Mouse (Mus musculus): ENCODE data around the gene Vps8. TPM values are rescaled to one million over a fixed set of nuclear protein-coding genes. Genes with fewer than 3 reads are reported as not detected.

Vps8 gene
- polyA plus RNA-seq, 1 experiment from 2014 or later: 14.2 TPM

GRCm38 (mm10) chr16:21478376-21478775, 55.5 kb downstream of the Vps8 start:
- no peak overlapping the region for H3K4me2 ChIP-seq (replicated peaks; ENCODE audit: low read depth, low read length)
- H3K4me3 ChIP-seq (ENCODE audit: low read length): no peak overlapping the region
- no peak for ATAC-seq (ENCODE audit: low FRiP score, low TSS enrichment)
- WGBS: 80% methylated on average over 9 of the region's 9 CpGs
- H3K9ac ChIP-seq (ENCODE audit: low read depth, low read length): no peak overlapping the region
- no peaks in the 10 kb centered on the region for H3K4me1 ChIP-seq (ENCODE audit: control insufficient read depth, insufficient read depth, low read length)
- no peak overlapping the region for H3K27ac ChIP-seq (ENCODE audit: low read depth, low read length)
- no peaks in the 10 kb centered on the region for H3K27me3 ChIP-seq (ENCODE audit: control insufficient read depth, insufficient read depth, low read length)
- no peaks in the 10 kb centered on the region for H3K9me3 ChIP-seq (ENCODE audit: control insufficient read depth, low read length)
- no peaks in the 10 kb centered on the region for H3K36me3 ChIP-seq (ENCODE audit: control insufficient read depth, insufficient read depth, low read length)

DNA sequence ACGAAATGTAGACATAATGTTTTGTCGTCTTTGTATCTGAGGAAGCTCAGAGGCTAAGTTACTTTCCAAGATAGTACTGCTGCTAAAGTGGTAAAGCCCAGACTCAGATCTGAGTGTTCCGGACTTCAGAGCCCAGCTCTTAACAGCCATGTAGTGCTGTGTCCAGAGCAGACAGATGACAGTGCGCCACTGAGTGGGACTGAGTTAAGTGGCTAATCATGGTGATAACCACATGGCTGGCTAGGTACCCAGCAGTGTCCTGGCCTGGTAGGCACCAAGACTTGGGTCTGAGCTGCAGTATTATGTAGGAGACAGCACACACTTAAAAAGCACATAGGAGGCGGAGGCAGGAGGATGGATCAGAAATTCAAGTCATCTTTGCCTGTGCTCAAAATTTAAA, 60.9 kb downstream of the Vps8 start:
- Histone ChIP-seq H3K4me1 (ENCODE audit: control insufficient read depth, insufficient read depth, low read length) (no peaks in the 10 kb centered on the region), H3K9me3 (ENCODE audit: control insufficient read depth, low read length) (no peaks in the 10 kb centered on the region), H3K27ac (ENCODE audit: low read depth, low read length) (no peak overlapping the region), H3K4me3 (ENCODE audit: low read length) (no peak overlapping the region), H3K36me3 (ENCODE audit: control insufficient read depth, insufficient read depth, low read length) (no peaks in the 10 kb centered on the region; the same call in 1 of the 2 replicates), H3K27me3 (ENCODE audit: control insufficient read depth, insufficient read depth, low read length) (no peaks in the 10 kb centered on the region), H3K9ac (ENCODE audit: low read depth, low read length) (no peak overlapping the region), H3K4me2 (replicated peaks; ENCODE audit: low read depth, low read length) (no peak overlapping the region)
- WGBS: 95% methylated on average over 5 of the region's 5 CpGs
- no peak for ATAC-seq (ENCODE audit: low FRiP score, low TSS enrichment)

DNA sequence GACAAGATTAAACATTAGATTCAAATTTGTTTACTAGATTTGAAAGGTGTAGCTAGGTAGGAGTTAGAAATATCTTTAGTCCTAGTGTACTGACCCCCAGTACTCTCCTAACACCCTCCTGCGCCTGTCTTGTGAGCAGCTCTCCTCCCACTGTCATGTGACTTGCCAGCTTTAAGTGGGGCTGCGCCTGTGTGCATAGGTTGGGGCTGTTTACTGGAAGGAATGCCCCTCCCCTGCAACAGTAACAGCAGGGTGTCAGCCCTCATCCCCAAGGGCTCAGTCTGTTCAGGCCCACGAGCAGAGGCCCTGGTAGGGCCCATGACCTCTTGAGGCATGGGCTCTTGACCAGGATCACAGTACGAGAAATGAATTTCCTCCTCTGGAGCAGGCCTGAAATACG, 62.8 kb downstream of the Vps8 start:
- Histone ChIP-seq H3K4me1 (ENCODE audit: control insufficient read depth, insufficient read depth, low read length) (no peaks in the 10 kb centered on the region), H3K9ac (ENCODE audit: low read depth, low read length) (no peak overlapping the region), H3K36me3 (ENCODE audit: control insufficient read depth, insufficient read depth, low read length) (no peaks in the 10 kb centered on the region; the same call in 1 of the 2 replicates), H3K9me3 (ENCODE audit: control insufficient read depth, low read length) (no peaks in the 10 kb centered on the region), H3K4me2 (replicated peaks; ENCODE audit: low read depth, low read length) (no peak overlapping the region), H3K27ac (ENCODE audit: low read depth, low read length) (no peak overlapping the region), H3K4me3 (ENCODE audit: low read length) (no peak overlapping the region), H3K27me3 (ENCODE audit: control insufficient read depth, insufficient read depth, low read length) (no peaks in the 10 kb centered on the region)
- no peak for ATAC-seq (ENCODE audit: low FRiP score, low TSS enrichment)
- 45% methylated on average over 5 of the region's 5 CpGs for WGBS

DNA sequence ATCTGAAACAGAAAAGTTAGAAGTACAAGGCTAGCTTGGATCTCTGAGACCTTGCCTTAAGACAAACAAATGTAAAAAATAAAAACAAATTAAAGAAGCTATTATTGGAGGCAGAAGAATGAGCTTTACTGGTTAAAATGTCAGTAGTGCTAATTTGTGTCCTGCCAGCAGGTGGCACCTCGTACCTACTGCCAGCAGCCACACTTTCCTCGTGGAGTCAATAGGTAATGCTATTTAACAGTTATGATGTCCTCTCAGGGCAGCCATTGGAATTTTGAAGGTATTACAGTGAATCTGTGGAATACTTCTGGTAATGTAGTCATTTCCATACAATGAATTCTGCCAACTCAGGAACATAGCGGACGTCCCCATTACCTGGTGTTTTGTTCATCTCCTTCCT, 65.5 kb downstream of the Vps8 start:
- WGBS: 51% methylated on average over 4 of the region's 4 CpGs
- Histone ChIP-seq H3K4me3 (ENCODE audit: low read length) (no peak overlapping the region), H3K9ac (ENCODE audit: low read depth, low read length) (no peak overlapping the region), H3K4me2 (replicated peaks; ENCODE audit: low read depth, low read length) (no peak overlapping the region), H3K4me1 (ENCODE audit: control insufficient read depth, insufficient read depth, low read length) (0 out of 2 replicates have a peak, but pooled peaks cover 4% of the 10 kb centered on the region), H3K27ac (ENCODE audit: low read depth, low read length) (no peak overlapping the region), H3K36me3 (ENCODE audit: control insufficient read depth, insufficient read depth, low read length) (no peaks in the 10 kb centered on the region; the same call in 1 of the 2 replicates), H3K9me3 (ENCODE audit: control insufficient read depth, low read length) (no peaks in the 10 kb centered on the region), H3K27me3 (ENCODE audit: control insufficient read depth, insufficient read depth, low read length) (no peaks in the 10 kb centered on the region)
- ATAC-seq (ENCODE audit: low FRiP score, low TSS enrichment): 0 out of 2 replicates have a peak, but pooled peaks have one; percentile 24

DNA sequence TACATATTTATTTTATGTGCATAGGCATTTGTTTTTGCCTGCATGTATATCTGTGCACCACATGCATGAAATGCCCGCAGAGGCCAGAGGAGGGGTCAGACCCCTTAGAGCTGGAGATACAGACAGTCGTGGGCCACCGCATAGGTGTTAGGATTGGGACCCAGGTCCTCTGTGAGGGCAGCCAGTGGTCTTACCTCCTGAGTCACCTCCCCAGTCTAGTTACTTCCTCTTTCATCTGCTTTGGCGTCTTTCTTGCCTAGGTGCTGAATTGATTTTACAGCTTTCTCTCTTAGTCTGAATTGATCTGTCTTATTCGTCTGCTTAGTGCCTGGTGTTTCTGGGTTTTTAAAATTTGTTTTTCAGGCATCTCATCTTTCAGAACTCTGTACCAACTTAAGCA, 69.4 kb downstream of the Vps8 start:
- Histone ChIP-seq H3K4me3 (ENCODE audit: low read length) (no peak overlapping the region), H3K27ac (ENCODE audit: low read depth, low read length) (no peak overlapping the region), H3K4me2 (replicated peaks; ENCODE audit: low read depth, low read length) (no peak overlapping the region), H3K36me3 (ENCODE audit: control insufficient read depth, insufficient read depth, low read length) (no peaks in the 10 kb centered on the region), H3K9me3 (ENCODE audit: control insufficient read depth, low read length) (no peaks in the 10 kb centered on the region), H3K27me3 (ENCODE audit: control insufficient read depth, insufficient read depth, low read length) (no peaks in the 10 kb centered on the region), H3K9ac (ENCODE audit: low read depth, low read length) (no peak overlapping the region), H3K4me1 (ENCODE audit: control insufficient read depth, insufficient read depth, low read length) (0 out of 2 replicates have a peak, but pooled peaks cover 4% of the 10 kb centered on the region)
- ATAC-seq (ENCODE audit: low FRiP score, low TSS enrichment): no peak
- 55% methylated on average over 5 of the region's 5 CpGs for WGBS

DNA sequence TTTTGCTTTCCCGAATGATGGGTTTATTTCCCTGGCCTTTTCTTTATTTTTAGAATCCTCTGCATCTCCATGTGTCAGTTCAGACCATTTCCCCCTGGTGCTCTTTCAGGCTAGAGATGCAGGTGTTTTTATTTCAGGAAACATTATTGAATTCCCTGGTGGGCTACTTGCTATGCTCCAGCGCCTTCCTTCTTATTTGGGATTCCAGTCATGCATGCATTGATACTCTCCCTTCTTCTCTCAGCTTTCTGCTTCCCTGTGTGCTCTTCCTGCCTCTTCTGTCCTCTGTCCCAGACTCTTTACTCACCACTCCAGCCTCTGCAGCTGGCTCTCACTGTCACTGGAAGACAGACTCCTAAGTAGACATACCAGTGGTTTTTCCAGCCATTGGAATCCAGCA, 70.0 kb downstream of the Vps8 start:
- Histone ChIP-seq H3K27me3 (ENCODE audit: control insufficient read depth, insufficient read depth, low read length) (no peaks in the 10 kb centered on the region), H3K36me3 (ENCODE audit: control insufficient read depth, insufficient read depth, low read length) (no peaks in the 10 kb centered on the region), H3K4me2 (replicated peaks; ENCODE audit: low read depth, low read length) (no peak overlapping the region), H3K9me3 (ENCODE audit: control insufficient read depth, low read length) (no peaks in the 10 kb centered on the region), H3K4me1 (ENCODE audit: control insufficient read depth, insufficient read depth, low read length) (0 out of 2 replicates have a peak, but pooled peaks cover 4% of the 10 kb centered on the region), H3K4me3 (ENCODE audit: low read length) (no peak overlapping the region), H3K27ac (ENCODE audit: low read depth, low read length) (no peak overlapping the region), H3K9ac (ENCODE audit: low read depth, low read length) (no peak overlapping the region)
- 29% methylated on average over 2 of the region's 2 CpGs for WGBS
- peak; percentile 79; the same call in 1 of the 2 replicates for ATAC-seq (ENCODE audit: low FRiP score, low TSS enrichment)

DNA sequence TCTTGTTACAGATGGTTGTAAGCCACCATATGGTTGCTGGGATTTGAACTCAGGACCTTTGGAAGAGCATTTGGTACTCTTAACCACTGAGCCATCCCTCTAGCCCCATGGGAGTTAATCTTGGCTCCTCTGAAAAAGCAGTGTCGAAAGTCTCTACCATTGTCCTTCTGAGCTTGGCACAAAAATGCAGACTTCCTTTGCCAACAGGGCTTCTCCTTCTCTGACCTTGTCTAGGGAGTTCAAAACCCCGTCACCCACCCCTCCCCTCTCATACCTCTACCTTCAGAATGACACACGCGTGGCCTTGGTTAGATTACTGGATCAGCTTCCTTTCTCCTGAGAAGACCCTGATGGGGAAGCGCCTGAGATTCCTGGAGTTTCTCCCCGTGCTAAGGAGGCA, 71.8 kb downstream of the Vps8 start:
- Histone ChIP-seq H3K4me2 (replicated peaks; ENCODE audit: low read depth, low read length) (no peak overlapping the region), H3K4me3 (ENCODE audit: low read length) (no peak overlapping the region), H3K27me3 (ENCODE audit: control insufficient read depth, insufficient read depth, low read length) (no peaks in the 10 kb centered on the region), H3K36me3 (ENCODE audit: control insufficient read depth, insufficient read depth, low read length) (no peaks in the 10 kb centered on the region), H3K9me3 (ENCODE audit: control insufficient read depth, low read length) (no peaks in the 10 kb centered on the region), H3K27ac (ENCODE audit: low read depth, low read length) (no peak overlapping the region), H3K9ac (ENCODE audit: low read depth, low read length) (no peak overlapping the region), H3K4me1 (ENCODE audit: control insufficient read depth, insufficient read depth, low read length) (peaks cover 9% of the 10 kb centered on the region; the same call in 1 of the 2 replicates)
- 93% methylated on average over 6 of the region's 6 CpGs for WGBS
- ATAC-seq (ENCODE audit: low FRiP score, low TSS enrichment): no peak

DNA sequence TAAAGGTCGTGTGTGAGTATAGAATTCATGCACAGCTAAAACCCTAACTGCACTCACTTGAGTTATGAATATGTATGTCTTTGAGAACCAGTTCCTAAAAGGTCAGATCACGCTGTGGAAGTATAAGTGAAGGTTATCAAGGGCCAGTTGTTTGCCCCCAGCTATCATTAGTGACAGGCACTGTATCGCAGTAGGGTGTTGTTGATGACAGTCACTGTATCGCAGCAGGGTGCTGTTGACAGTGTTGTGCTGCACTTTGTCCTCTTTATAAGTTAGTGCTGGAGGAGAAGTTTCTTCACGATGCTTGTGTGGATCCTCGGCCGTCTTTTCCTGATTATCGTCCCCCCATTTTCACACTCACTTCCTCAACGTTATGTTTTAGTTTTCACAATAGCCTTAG, 73.9 kb downstream of the Vps8 start:
- H3K4me1 ChIP-seq (ENCODE audit: control insufficient read depth, insufficient read depth, low read length): peaks cover 11% of the 10 kb centered on the region; the same call in 1 of the 2 replicates
- ATAC-seq (ENCODE audit: low FRiP score, low TSS enrichment): no peak
- H3K9me3 ChIP-seq (ENCODE audit: control insufficient read depth, low read length): no peaks in the 10 kb centered on the region
- WGBS: 87% methylated on average over 9 of the region's 9 CpGs
- no peak overlapping the region for H3K4me2 ChIP-seq (replicated peaks; ENCODE audit: low read depth, low read length)
- H3K27ac ChIP-seq (ENCODE audit: low read depth, low read length): no peak overlapping the region
- no peaks in the 10 kb centered on the region for H3K36me3 ChIP-seq (ENCODE audit: control insufficient read depth, insufficient read depth, low read length)
- H3K4me3 ChIP-seq (ENCODE audit: low read length): no peak overlapping the region
- no peak overlapping the region for H3K9ac ChIP-seq (ENCODE audit: low read depth, low read length)
- no peaks in the 10 kb centered on the region for H3K27me3 ChIP-seq (ENCODE audit: control insufficient read depth, insufficient read depth, low read length)

DNA sequence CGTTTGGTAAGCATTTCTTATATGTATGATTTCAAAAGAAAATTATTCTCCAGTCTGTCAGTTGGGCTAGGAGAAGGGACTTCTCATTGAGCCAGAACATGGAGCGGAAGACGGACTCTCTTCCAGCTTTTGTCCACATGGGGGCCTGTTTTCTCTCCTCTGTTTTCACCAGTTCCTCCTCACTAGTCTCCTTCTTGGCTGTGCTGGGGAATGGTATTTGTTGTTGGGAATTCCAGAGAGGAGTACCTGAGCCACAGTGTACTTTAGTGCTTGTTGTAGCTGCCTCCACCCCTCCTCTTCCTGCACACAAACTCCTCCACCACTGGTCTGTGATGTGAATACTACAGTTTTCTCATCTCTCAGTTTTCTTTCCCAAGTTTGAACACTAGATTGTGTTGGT, 74.7 kb downstream of the Vps8 start:
- WGBS: 75% methylated on average over 3 of the region's 3 CpGs
- H3K36me3 ChIP-seq (ENCODE audit: control insufficient read depth, insufficient read depth, low read length): no peaks in the 10 kb centered on the region

More for the DNA sequence above, 74.7 kb downstream of the Vps8 start:
- ATAC-seq (ENCODE audit: low FRiP score, low TSS enrichment): no peak
- H3K4me1 ChIP-seq (ENCODE audit: control insufficient read depth, insufficient read depth, low read length): peaks cover 8% of the 10 kb centered on the region; the same call in 1 of the 2 replicates
- H3K27me3 ChIP-seq (ENCODE audit: control insufficient read depth, insufficient read depth, low read length): no peaks in the 10 kb centered on the region
- no peaks in the 10 kb centered on the region for H3K9me3 ChIP-seq (ENCODE audit: control insufficient read depth, low read length)
- no peak overlapping the region for H3K27ac ChIP-seq (ENCODE audit: low read depth, low read length)
- no peak overlapping the region for H3K9ac ChIP-seq (ENCODE audit: low read depth, low read length)
- H3K4me2 ChIP-seq (replicated peaks; ENCODE audit: low read depth, low read length): no peak overlapping the region
- H3K4me3 ChIP-seq (ENCODE audit: low read length): no peak overlapping the region

Data from kidney, embryonic 14.5 days (tissue).